Mouse (Mus musculus) Patski (cell line): ENCODE data around the gene Chrdl1. TPM values are rescaled to one million over a fixed set of nuclear protein-coding genes. Genes with fewer than 3 reads are reported as not detected.

Source experiments
- ATAC-seq: fragments of 100-300 bp; one replicate; pipeline ENCODE4 v1.8.0; 2021
- CTCF ChIA-PET: fragments of 350-600 bp; sonication (Branson Sonifier 250); formaldehyde crosslinking; loops from one replicate; lab custom pipeline; 2022; ENCODE audit warnings: inconsistent platforms; lab: Charles Lee
- POLR2A ChIA-PET: fragments of 350-600 bp; sonication (Branson Sonifier 250); formaldehyde crosslinking; loops from one replicate; lab custom pipeline; 2022; ENCODE audit warnings: antibody characterized with exemption, inconsistent platforms; lab: Charles Lee
- DNase-seq: peaks from one replicate; pipeline ENCODE4 v3.0.0-alpha.2; 2011; ENCODE audit warnings: low read depth, low spot score
- H3K27me3 ChIP-seq: fragments of 371-371 bp; one replicate; pipeline ENCODE4 v1.5.1; 2021
- CTCF ChIP-seq: fragments of 100-300 bp; IDR thresholded peaks from one replicate; pipeline ENCODE4 v1.5.1; 2021
- in situ Hi-C: fragments of 300-500 bp; cut with MboI; formaldehyde crosslinking; loops from 3 replicates; pipeline ENCODE4 v1.11.1; 2018; ENCODE audit warnings: low pct_unique_long_range_greater_than_20kb, mixed read lengths
- polyA plus RNA-seq: library from polyadenylated mRNA; unstranded; gene quantifications from one replicate; pipeline ENCODE4 v1.2.3, GENCODE M21; 2021

The Chrdl1 gene
- polyA plus RNA-seq, 1 experiment from 2014 or later, result 0.03 TPM

GRCm38 (mm10) chrX:143335846-143336245, 58.2 kb downstream of the Chrdl1 start:
- H3K27me3 ChIP-seq, result peaks cover 14% of the 10 kb centered on the region
- in situ Hi-C loops, result no loop called here
- POLR2A ChIA-PET, result no interaction called here
- DNase-seq (no peak), ATAC-seq (no peak)
- TF ChIP-seq CTCF, result no peak
- CTCF ChIA-PET, result no interaction called here

GRCm38 (mm10) chrX:143313166-143313565, 80.9 kb downstream of the Chrdl1 start:
- ChIA-PET POLR2A (no interaction called here), CTCF (no interaction called here)
- ATAC-seq (no peak), DNase-seq (no peak)
- no peak for TF ChIP-seq CTCF
- H3K27me3 ChIP-seq, result peaks cover 66% of the 10 kb centered on the region
- in situ Hi-C loops, result no loop called here

- POLR2A ChIA-PET, result no interaction called here
- ATAC-seq (no peak), DNase-seq (no peak)
- no peak for TF ChIP-seq CTCF
- CTCF ChIA-PET, result no interaction called here
- in situ Hi-C loops, result no loop called here
- peaks cover 86% of the 10 kb centered on the region for H3K27me3 ChIP-seq
Observed at GRCm38 (mm10) chrX:143294726-143295125, 99.3 kb downstream of the Chrdl1 start.

- POLR2A ChIA-PET, result no interaction called here
- ATAC-seq, result no peak
Observed at GRCm38 (mm10) chrX:143275202-143275601, 118.9 kb downstream of the Chrdl1 start.

GRCm38 (mm10) chrX:143250709-143251108, 143.4 kb downstream of the Chrdl1 start:
- H3K27me3 ChIP-seq, result peaks cover 21% of the 10 kb centered on the region
- ChIA-PET CTCF (no interaction called here), POLR2A (no interaction called here)

More at GRCm38 (mm10) chrX:143275202-143275601, 118.9 kb downstream of the Chrdl1 start:
- peak; percentile 73 for TF ChIP-seq CTCF
- in situ Hi-C loops, result no loop called here
- DNase-seq, result no peak
- peaks cover 36% of the 10 kb centered on the region for H3K27me3 ChIP-seq
- CTCF ChIA-PET, result interaction anchor here (1.4 kb wide), 1 partner anchor 32 kb away, joined by 3 read pairs; no protein-coding TSS in a partner anchor

More at GRCm38 (mm10) chrX:143250709-143251108, 143.4 kb downstream of the Chrdl1 start:
- in situ Hi-C loops, result no loop called here
- TF ChIP-seq CTCF, result no peak
- ATAC-seq, result no peak
- DNase-seq, result no peak

Other genes with a start within 250 kb of the Chrdl1 start
- 10.1 TPM for gene Pak3, start 124.3 kb upstream of the Chrdl1 start, polyA plus RNA-seq